Mouse (Mus musculus) liver, embryonic 11.5 days (tissue): ENCODE measurements around the gene Slc25a26. TPM values are rescaled to one million over a fixed set of nuclear protein-coding genes. Genes with fewer than 3 reads are reported as not detected.

Experiments used
- ATAC-seq: fragments of 200-750 bp; cut with Nextera tagmentation; replicated peaks from 2 replicates; pipeline ENCODE4 v1.8.0; 2017; ENCODE audit warnings: moderate number of reproducible peaks, mild to moderate bottlenecking, moderate TSS enrichment, moderate library complexity; ENCODE audit not compliant: low FRiP score
- DNase-seq: peaks from one replicate; pipeline ENCODE4 v3.0.0-alpha.2; 2017; ENCODE audit warnings: low spot score
- H3K27ac ChIP-seq: fragments of 300-500 bp; sonication (generic); 2 replicates; pipeline ENCODE4 v1.5.1; 2014; ENCODE audit warnings: mild to moderate bottlenecking, low read depth, low read length, control low read depth
- H3K27me3 ChIP-seq: fragments of 300-500 bp; sonication (generic); replicated peaks from 2 replicates; pipeline ENCODE4 v1.6.1; 2014; ENCODE audit warnings: low read length, mixed read lengths; ENCODE audit not compliant: control insufficient read depth, insufficient read depth
- H3K36me3 ChIP-seq: fragments of 300-500 bp; sonication (generic); 2 replicates; pipeline ENCODE4 v1.6.1; 2014; ENCODE audit warnings: mild to moderate bottlenecking, low read length, moderate library complexity, mixed read lengths; ENCODE audit not compliant: control insufficient read depth, insufficient read depth
- H3K4me1 ChIP-seq: fragments of 300-500 bp; sonication (generic); replicated peaks from 2 replicates; pipeline ENCODE4 v1.6.1; 2014; ENCODE audit warnings: low read length, mixed read lengths; ENCODE audit not compliant: control insufficient read depth, insufficient read depth
- H3K4me2 ChIP-seq: fragments of 300-500 bp; sonication (generic); 2 replicates; pipeline ENCODE4 v1.6.1; 2014; ENCODE audit warnings: mild to moderate bottlenecking, control low read depth, moderate library complexity
- H3K4me3 ChIP-seq: fragments of 300-500 bp; sonication (generic); 2 replicates; pipeline ENCODE4 v1.5.1; 2014; ENCODE audit warnings: low read depth, low read length, control low read depth
- H3K9ac ChIP-seq: fragments of 300-500 bp; sonication (generic); 2 replicates; pipeline ENCODE4 v1.6.1; 2014; ENCODE audit warnings: low read depth, low read length, control low read depth
- H3K9me3 ChIP-seq: fragments of 300-500 bp; sonication (generic); 2 replicates; pipeline ENCODE4 v1.6.1; 2016; ENCODE audit warnings: low read length, inconsistent platforms, mixed read lengths; ENCODE audit not compliant: control insufficient read depth
- WGBS: fragments of 180-500 bp; shearing (Covaris S2); extraction: QIAGEN DNeasy Blood & Tissue Kit; methylation state at CpG from one replicate; pipeline ENCODE4 v1.1.7; 2014; 5-methylcytosine and 5-hydroxymethylcytosine counted together
- microRNA-seq: library from miRNA; unstranded; fragments of <30 nt; microRNA quantifications from one replicate; pipeline ENCODE4, GENCODE M21; 2017; ENCODE audit warnings: borderline number of aligned reads
- polyA plus RNA-seq: library from polyadenylated mRNA; unstranded; fragments of >200 nt; fragmentation: Nextera tagmentation; extraction: Ambion mirVana; gene quantifications from 2 replicates; pipeline ENCODE4 v1.2.1, GENCODE M21; 2014

Slc25a26 gene
- polyA plus RNA-seq, 1 experiment from 2014 or later = 8.2 TPM

DNA sequence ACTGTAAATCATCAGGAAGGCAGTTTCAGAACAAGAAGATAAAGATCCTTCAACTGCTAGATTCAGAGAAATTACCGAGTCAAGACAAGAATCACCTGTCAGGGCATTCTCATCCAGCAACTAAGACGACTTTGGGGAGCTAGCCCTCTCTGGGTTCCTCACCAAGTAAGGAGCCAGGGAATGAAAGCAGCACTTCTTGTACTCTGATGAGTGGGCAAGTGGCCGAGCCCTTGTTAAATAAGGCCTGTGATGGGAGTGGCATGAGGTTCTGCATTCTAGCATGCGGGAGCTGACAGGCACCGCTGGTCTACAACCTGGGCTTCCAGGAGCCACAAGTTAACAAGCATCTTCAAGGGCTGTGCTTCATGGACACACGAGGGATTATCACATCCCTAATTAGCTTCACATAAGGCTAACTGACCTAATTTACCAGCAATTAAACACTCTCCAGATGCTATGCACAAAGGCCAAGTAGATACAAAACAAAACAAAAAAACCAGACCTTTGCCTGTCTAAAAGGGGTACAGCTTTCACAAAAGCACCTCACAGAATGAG lies 152.6 kb downstream of the Slc25a26 start:
- H3K9ac ChIP-seq = no peak overlapping the region
- H3K4me3 ChIP-seq = no peak overlapping the region
- no peak for DNase-seq
- WGBS = 76% methylated on average over 6 of the region's 6 CpGs
- 0 out of 2 replicates have a peak, but pooled peaks cover 5% of the 10 kb centered on the region for H3K4me1 ChIP-seq
- no peaks in the 10 kb centered on the region for H3K9me3 ChIP-seq
- H3K4me2 ChIP-seq = no peak overlapping the region
- no peak overlapping the region for H3K27ac ChIP-seq
- H3K36me3 ChIP-seq = no peaks in the 10 kb centered on the region
- peaks cover 7% of the 10 kb centered on the region for H3K27me3 ChIP-seq
- no peak for ATAC-seq

DNA sequence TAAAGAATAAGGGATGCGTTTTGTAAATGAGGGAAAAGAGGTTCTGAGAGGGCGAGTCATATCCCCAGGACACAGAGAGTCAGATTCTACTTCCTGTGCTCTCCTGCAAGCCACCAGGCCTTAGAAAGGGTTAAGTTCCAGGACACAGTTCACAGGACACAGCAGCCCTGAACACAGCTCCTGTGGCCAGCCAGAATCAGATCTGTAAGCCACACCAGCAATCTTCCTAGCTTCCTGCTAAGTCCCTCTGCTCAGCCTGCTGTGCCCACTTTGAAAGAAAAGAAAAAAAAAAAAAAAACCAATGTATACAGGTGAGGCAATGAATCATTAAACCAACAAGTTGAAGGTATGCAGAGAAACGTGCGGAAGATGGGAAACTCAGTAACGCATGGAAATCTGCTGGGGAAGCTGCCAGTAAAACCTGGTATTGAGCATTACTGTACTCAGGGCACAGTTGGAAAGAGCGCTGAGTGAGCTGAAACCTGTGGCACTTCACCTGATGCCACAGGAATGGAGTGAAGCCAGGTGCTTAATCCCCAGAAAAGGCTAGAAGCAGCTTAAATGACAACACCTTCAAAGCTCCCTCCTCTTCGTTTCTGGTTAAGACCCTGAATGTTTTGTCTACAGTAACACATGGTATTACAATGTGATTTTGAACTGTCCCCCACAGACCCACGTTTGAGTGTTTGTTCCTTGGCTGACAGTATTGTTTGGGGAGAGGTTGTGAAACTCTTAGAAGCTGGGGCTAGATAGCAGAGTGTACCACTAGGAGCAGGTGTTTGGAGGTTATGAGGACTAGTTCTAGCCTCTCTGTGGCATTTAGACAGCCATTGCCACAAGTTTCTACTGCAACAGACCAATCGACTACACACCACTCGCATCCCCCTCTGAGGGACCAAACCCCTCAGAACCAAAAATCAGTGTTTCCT lies 153.5 kb downstream of the Slc25a26 start:
- Histone ChIP-seq H3K27ac (no peak overlapping the region), H3K9me3 (no peaks in the 10 kb centered on the region), H3K36me3 (no peaks in the 10 kb centered on the region), H3K4me1 (0 out of 2 replicates have a peak, but pooled peaks cover 2% of the 10 kb centered on the region), H3K27me3 (peaks cover 7% of the 10 kb centered on the region), H3K4me3 (no peak overlapping the region), H3K9ac (no peak overlapping the region), H3K4me2 (no peak overlapping the region)
- DNase-seq (no peak), ATAC-seq (no peak)
- 70% methylated on average over 10 of the region's 10 CpGs for WGBS

Small RNAs within 50 kb of the gene (microRNA-seq; reads per million reads assigned to microRNA genes)
- gene Mir7041 = not detected

Other genes starting within 250 kb of the Slc25a26 start
- gene Magi1, start 216.4 kb upstream of the Slc25a26 start, polyA plus RNA-seq = 4.6 TPM in 2 replicates
- 2.9 and 4.3 TPM in 2 replicates for gene Lrig1, start 199.8 kb downstream of the Slc25a26 start, polyA plus RNA-seq